Mouse (Mus musculus): ENCODE data around the gene Ank3. TPM values are rescaled to one million over a fixed set of nuclear protein-coding genes. Genes with fewer than 3 reads are reported as not detected.

Gene Ank3
- polyA plus RNA-seq, 1 experiment from 2014 or later: 48.8 TPM

DNA sequence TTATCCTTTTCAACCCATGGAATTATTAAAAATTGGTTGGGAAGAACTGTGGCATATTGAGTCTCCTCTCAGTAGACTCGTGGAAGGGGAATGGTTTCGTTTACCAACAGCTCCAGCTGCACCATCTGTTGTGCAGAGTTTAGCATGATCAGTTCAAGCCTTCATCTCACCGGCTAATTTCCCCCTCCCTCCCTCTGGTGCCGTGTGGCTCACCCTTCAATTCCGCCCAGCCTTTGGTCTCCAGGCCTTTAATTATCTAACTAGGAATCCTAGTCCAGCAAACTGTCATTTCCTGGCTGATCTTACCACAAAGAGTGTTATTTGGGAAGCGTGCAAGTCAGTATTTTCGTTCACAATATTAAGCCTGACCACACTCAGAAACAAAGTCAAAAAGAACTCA, 393.4 kb downstream of the Ank3 start:
- Histone ChIP-seq H3K27ac (no peak overlapping the region), H3K4me2 (ENCODE audit: low read length) (no peak overlapping the region), H3K36me3 (ENCODE audit: insufficient read depth, low read length) (no peaks in the 10 kb centered on the region), H3K9me3 (replicated peaks; ENCODE audit: low read length) (no peaks in the 10 kb centered on the region), H3K4me3 (replicated peaks; ENCODE audit: low read depth, low read length) (no peak overlapping the region), H3K27me3 (ENCODE audit: insufficient read depth, low read length) (no peaks in the 10 kb centered on the region), H3K4me1 (replicated peaks; ENCODE audit: insufficient read depth, low read length) (no peaks in the 10 kb centered on the region), H3K9ac (ENCODE audit: low read depth, low read length) (no peak overlapping the region)
- DNase-seq (ENCODE audit: low spot score): no peak
- WGBS: 42% methylated on average over 7 of the region's 7 CpGs
- no peak for ATAC-seq (replicated peaks; ENCODE audit: low FRiP score, low read depth)
- no peak for TF ChIP-seq CTCF (IDR thresholded peaks at IDR 0.05; ENCODE audit: low read depth)

DNA sequence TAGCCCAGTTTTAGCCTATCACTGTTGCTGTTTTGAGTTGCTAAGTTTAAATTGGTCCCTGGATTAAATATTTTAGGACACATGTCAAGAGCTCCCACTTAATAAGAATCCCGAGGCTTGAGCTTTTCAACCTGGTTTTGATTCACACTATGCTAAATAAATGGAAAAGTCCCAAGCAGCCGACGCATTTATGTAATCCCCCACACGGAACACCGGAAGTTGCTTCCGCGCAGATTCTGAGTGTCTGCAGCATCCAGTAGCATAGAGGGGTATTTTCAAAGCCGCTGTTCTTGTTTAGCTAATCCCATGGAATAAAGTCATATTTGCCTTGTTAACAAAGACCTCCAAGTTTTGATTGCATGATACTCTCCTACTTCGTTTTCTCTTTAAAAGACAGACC, 393.8 kb downstream of the Ank3 start:
- DNase-seq (ENCODE audit: low spot score): no peak

GRCm38 (mm10) chr10:69793079-69793478, 394.5 kb downstream of the Ank3 start:
- Histone ChIP-seq H3K4me3 (replicated peaks; ENCODE audit: low read depth, low read length) (no peak overlapping the region), H3K4me2 (ENCODE audit: low read length) (no peak overlapping the region), H3K4me1 (replicated peaks; ENCODE audit: insufficient read depth, low read length) (no peaks in the 10 kb centered on the region), H3K27ac (no peak overlapping the region), H3K9me3 (replicated peaks; ENCODE audit: low read length) (no peaks in the 10 kb centered on the region), H3K36me3 (ENCODE audit: insufficient read depth, low read length) (no peaks in the 10 kb centered on the region), H3K27me3 (ENCODE audit: insufficient read depth, low read length) (no peaks in the 10 kb centered on the region), H3K9ac (ENCODE audit: low read depth, low read length) (no peak overlapping the region)
- ATAC-seq (replicated peaks; ENCODE audit: low FRiP score, low read depth): no peak
- TF ChIP-seq CTCF (IDR thresholded peaks at IDR 0.05; ENCODE audit: low read depth): peak; percentile 72
- 43% methylated on average over 9 of the region's 9 CpGs for WGBS
- DNase-seq (ENCODE audit: low spot score): peak; percentile 81

More for the DNA sequence above, 393.8 kb downstream of the Ank3 start:
- H3K9me3 ChIP-seq (replicated peaks; ENCODE audit: low read length): no peaks in the 10 kb centered on the region
- H3K36me3 ChIP-seq (ENCODE audit: insufficient read depth, low read length): no peaks in the 10 kb centered on the region
- no peaks in the 10 kb centered on the region for H3K4me1 ChIP-seq (replicated peaks; ENCODE audit: insufficient read depth, low read length)
- H3K27me3 ChIP-seq (ENCODE audit: insufficient read depth, low read length): no peaks in the 10 kb centered on the region
- no peak for ATAC-seq (replicated peaks; ENCODE audit: low FRiP score, low read depth)
- no peak overlapping the region for H3K4me3 ChIP-seq (replicated peaks; ENCODE audit: low read depth, low read length)
- no peak for TF ChIP-seq CTCF (IDR thresholded peaks at IDR 0.05; ENCODE audit: low read depth)
- H3K9ac ChIP-seq (ENCODE audit: low read depth, low read length): no peak overlapping the region
- WGBS: 83% methylated on average over 9 of the region's 9 CpGs
- no peak overlapping the region for H3K4me2 ChIP-seq (ENCODE audit: low read length)
- H3K27ac ChIP-seq: no peak overlapping the region

GRCm38 (mm10) chr10:69795656-69796055, 397.1 kb downstream of the Ank3 start:
- no peak overlapping the region for H3K27ac ChIP-seq
- no peak for TF ChIP-seq CTCF (IDR thresholded peaks at IDR 0.05; ENCODE audit: low read depth)
- H3K9ac ChIP-seq (ENCODE audit: low read depth, low read length): no peak overlapping the region
- WGBS: 64% methylated on average over 3 of the region's 3 CpGs
- ATAC-seq (replicated peaks; ENCODE audit: low FRiP score, low read depth): no peak
- H3K4me1 ChIP-seq (replicated peaks; ENCODE audit: insufficient read depth, low read length): no peaks in the 10 kb centered on the region
- H3K36me3 ChIP-seq (ENCODE audit: insufficient read depth, low read length): no peaks in the 10 kb centered on the region
- H3K9me3 ChIP-seq (replicated peaks; ENCODE audit: low read length): no peaks in the 10 kb centered on the region
- no peak overlapping the region for H3K4me2 ChIP-seq (ENCODE audit: low read length)
- DNase-seq (ENCODE audit: low spot score): no peak
- no peak overlapping the region for H3K4me3 ChIP-seq (replicated peaks; ENCODE audit: low read depth, low read length)
- no peaks in the 10 kb centered on the region for H3K27me3 ChIP-seq (ENCODE audit: insufficient read depth, low read length)

DNA sequence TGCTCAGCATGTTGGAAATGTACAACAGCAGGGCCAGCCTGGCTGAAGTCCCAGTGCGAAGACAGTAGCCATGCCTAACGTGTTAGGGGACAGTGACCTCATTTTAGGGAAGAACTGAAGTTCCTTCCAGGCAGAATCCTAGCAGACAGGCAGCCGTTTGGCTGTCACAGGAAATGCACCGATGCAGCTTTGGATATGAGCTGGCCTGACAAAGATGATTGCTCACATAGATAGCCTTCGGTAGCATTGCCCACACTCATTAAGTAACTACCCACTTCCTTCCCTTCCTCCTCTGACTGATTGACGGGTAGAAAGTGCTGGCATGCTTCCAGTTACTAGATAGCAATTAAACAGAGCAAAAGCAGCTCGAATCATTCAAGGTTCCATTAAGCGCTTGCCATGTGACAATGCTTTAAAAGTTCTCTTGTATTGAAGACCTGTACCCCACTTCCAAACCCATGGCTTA, 397.9 kb downstream of the Ank3 start:
- 48% methylated on average over 8 of the region's 8 CpGs for WGBS
- H3K4me3 ChIP-seq (replicated peaks; ENCODE audit: low read depth, low read length): no peak overlapping the region
- H3K9me3 ChIP-seq (replicated peaks; ENCODE audit: low read length): no peaks in the 10 kb centered on the region
- TF ChIP-seq CTCF (IDR thresholded peaks at IDR 0.05; ENCODE audit: low read depth): no peak
- no peaks in the 10 kb centered on the region for H3K36me3 ChIP-seq (ENCODE audit: insufficient read depth, low read length)
- H3K27ac ChIP-seq: no peak overlapping the region
- H3K9ac ChIP-seq (ENCODE audit: low read depth, low read length): no peak overlapping the region
- DNase-seq (ENCODE audit: low spot score) (no peak), ATAC-seq (replicated peaks; ENCODE audit: low FRiP score, low read depth) (no peak)
- no peak overlapping the region for H3K4me2 ChIP-seq (ENCODE audit: low read length)
- H3K27me3 ChIP-seq (ENCODE audit: insufficient read depth, low read length): no peaks in the 10 kb centered on the region
- H3K4me1 ChIP-seq (replicated peaks; ENCODE audit: insufficient read depth, low read length): no peaks in the 10 kb centered on the region

GRCm38 (mm10) chr10:69803135-69803756, 404.7 kb downstream of the Ank3 start:
- Histone ChIP-seq H3K4me1 (replicated peaks; ENCODE audit: insufficient read depth, low read length) (no peaks in the 10 kb centered on the region), H3K36me3 (ENCODE audit: insufficient read depth, low read length) (no peaks in the 10 kb centered on the region), H3K9me3 (replicated peaks; ENCODE audit: low read length) (no peaks in the 10 kb centered on the region), H3K9ac (ENCODE audit: low read depth, low read length) (no peak overlapping the region), H3K27ac (no peak overlapping the region), H3K4me3 (replicated peaks; ENCODE audit: low read depth, low read length) (no peak overlapping the region), H3K27me3 (ENCODE audit: insufficient read depth, low read length) (no peaks in the 10 kb centered on the region), H3K4me2 (ENCODE audit: low read length) (no peak overlapping the region)
- 87% methylated on average over 14 of the region's 14 CpGs for WGBS
- DNase-seq (ENCODE audit: low spot score): no peak
- TF ChIP-seq CTCF (IDR thresholded peaks at IDR 0.05; ENCODE audit: low read depth): no peak
- ATAC-seq (replicated peaks; ENCODE audit: low FRiP score, low read depth): no peak

DNA sequence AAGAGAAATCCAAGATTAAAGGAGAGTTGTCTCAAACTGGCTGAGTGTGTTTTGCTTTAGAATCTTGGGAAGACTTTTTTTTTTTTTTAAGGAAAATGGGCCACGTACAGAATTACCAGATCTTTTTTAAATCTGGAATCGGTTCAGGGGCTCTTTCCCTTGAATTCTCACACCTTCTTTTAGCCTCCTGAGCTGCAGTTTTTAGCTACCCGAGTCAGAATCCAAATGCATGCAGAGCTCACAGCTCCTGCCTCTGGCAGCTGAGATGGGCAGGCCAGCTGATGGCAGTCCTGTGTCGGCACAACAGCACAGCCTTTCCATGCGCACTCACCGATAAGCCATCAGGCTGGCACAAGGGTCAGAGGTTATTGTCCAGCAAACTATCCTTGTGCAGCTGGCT, 406.0 kb downstream of the Ank3 start:
- ATAC-seq (replicated peaks; ENCODE audit: low FRiP score, low read depth): no peak
- Histone ChIP-seq H3K4me3 (replicated peaks; ENCODE audit: low read depth, low read length) (no peak overlapping the region), H3K4me1 (replicated peaks; ENCODE audit: insufficient read depth, low read length) (no peaks in the 10 kb centered on the region), H3K27ac (no peak overlapping the region), H3K9me3 (replicated peaks; ENCODE audit: low read length) (no peaks in the 10 kb centered on the region), H3K36me3 (ENCODE audit: insufficient read depth, low read length) (peaks cover 5% of the 10 kb centered on the region), H3K9ac (ENCODE audit: low read depth, low read length) (no peak overlapping the region), H3K27me3 (ENCODE audit: insufficient read depth, low read length) (no peaks in the 10 kb centered on the region), H3K4me2 (ENCODE audit: low read length) (no peak overlapping the region)
- TF ChIP-seq CTCF (IDR thresholded peaks at IDR 0.05; ENCODE audit: low read depth): no peak
- WGBS: 70% methylated on average over 6 of the region's 6 CpGs
- no peak for DNase-seq (ENCODE audit: low spot score)

Data from kidney, postnatal 0 days (tissue).